Mouse (Mus musculus) kidney, adult 2 months (tissue): ENCODE measurements at regions not wholly inside any gene's neighbourhood (a gene's known extent, or its start where the extent isn't known, plus 50 kb on each side); places are given as distances from the start of the nearest gene placed in this dataset.

Source experiments
- CTCF ChIP-seq: fragments of 200-500 bp; conservative IDR thresholded peaks from 2 replicates; pipeline ENCODE4 v1.5.1; 2011; ENCODE audit warnings: low read depth, mild to moderate bottlenecking, control low read depth, low read length, moderate library complexity, mixed read lengths; ENCODE audit not compliant: insufficient read depth, insufficient read length
- POLR2A ChIP-seq: fragments of 200-500 bp; IDR thresholded peaks from one replicate; pipeline ENCODE4 v1.6.1; 2011; ENCODE audit warnings: low read depth, low read length, control low read depth

DNA sequence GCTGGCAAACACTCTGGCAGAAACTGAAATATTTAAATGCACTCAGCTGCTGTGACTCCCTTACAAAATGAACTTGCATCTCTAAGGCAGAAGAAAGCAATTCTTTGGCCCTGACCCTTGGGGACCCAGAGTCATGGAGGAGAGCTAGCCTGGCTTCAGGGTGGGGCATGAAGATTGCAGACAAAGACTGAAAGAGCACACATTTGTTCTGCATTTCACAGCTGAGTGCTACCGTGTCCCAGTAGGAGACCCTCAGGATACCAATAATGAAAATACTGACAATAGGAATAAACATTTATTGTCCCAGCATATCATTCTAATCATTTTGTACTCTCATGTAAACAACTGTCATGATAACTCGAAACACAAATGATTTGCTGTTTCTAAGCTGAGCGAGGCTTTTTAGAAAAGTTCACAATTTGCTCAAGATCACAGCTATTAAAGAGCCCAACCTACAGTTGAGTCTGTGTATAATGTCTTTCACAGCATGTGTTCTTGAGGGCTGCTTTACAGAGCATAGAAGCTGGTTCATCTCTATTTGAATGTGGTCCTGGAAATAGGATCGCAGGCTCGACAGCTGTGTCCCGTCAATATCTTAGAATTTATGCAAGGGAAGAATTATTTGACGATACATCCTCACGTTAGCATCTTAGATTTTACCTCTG lies 490.1 kb downstream of the Dhx35 start:
- TF ChIP-seq CTCF (no peak), POLR2A (no peak)
